Mouse (Mus musculus): Measurements from ENCODE around the gene Tmem246.

DNA sequence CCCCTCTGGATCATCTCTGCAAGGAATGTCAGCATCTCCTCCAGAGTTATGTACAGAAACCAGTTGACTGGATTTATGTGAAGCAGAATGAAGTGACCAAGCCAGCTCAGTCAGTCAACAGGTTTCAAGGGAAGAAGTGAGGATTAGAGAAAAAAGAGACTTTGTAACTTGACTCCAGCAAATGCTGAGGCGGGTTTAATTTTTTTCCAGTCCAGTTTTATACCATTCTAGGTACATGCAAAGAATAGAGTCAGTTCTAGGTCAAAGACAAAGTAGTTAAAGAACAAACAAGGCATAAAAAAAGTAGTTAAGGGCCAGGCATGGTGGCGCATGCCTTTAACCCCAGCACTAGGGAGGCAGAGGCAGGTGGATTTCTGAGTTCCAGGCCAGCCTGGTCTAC lies 5.5 kb upstream of the Tmem246 start:
- TF ChIP-seq CTCF (IDR thresholded peaks at IDR 0.05; ENCODE audit: borderline replicate concordance, control insufficient read depth, extremely low read depth, insufficient read depth, low read length, poor library complexity) (no peak), POLR2A (IDR thresholded peaks at IDR 0.05; ENCODE audit: control insufficient read depth, extremely low read depth, insufficient read depth, low read length, poor library complexity) (no peak)
